Mouse (Mus musculus): ENCODE results near the gene Prex1.

GRCm38 (mm10) chr2:166683885-166684544 lies 29.6 kb downstream of the Prex1 start:
- TF ChIP-seq GATA1 (IDR thresholded peaks at IDR 0.05; ENCODE audit: borderline replicate concordance, low read length) (no peak), CTCF (IDR thresholded peaks at IDR 0.05; ENCODE audit: low read depth, low read length) (no peak)
